Mouse (Mus musculus) layer of hippocampus, adult 9-10 months (tissue): Measurements from ENCODE around the gene Olfr623.

Experiments used
- DNase-seq: peaks from one replicate; pipeline ENCODE4 v3.0.0; 2022; ENCODE audit warnings: low spot score

The Olfr623 gene

DNA sequence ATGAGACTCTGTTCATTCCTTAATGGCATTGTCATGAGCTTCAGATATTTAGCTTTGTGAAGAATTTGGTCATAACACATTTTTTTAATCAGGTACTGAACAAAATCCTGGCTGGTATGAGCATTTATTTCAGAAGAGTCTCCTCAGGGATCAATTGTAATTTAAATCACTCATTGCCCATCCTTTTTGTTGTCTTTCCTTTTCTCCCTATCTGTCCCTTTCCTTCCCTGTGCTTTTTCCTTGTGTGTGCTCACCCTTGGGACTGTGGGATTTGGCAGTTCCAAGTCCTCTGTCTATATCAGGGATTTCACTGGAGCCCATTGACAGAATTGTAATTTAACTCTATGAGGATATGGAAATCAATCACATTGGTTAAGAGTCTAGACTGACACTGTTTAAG, at the start of gene Olfr623:
Gene Olfr623 (minus strand): TSS at position 101 of the 400 bp plus-strand sequence.
- no peak for DNase-seq

DNA sequence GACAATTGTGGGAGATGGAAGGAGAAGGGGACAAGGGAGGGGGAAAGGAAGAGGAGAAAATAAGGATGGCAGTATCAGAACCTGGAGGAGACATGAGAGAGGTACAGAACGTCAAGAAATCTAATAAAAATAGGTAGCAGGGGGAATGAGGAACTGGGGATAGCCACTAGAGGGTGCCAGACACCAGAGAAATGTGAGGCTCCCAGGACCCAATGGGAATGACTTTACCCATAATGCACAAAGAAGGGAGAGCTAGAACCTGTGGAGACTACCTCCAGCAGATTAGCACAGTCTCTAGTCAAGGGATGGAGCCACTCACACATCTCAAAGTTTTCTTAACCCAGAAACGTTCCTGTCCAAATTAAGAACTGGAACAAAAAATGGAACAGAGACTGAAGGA, 48.5 kb upstream of the Olfr623 start:
- DNase-seq = no peak

DNA sequence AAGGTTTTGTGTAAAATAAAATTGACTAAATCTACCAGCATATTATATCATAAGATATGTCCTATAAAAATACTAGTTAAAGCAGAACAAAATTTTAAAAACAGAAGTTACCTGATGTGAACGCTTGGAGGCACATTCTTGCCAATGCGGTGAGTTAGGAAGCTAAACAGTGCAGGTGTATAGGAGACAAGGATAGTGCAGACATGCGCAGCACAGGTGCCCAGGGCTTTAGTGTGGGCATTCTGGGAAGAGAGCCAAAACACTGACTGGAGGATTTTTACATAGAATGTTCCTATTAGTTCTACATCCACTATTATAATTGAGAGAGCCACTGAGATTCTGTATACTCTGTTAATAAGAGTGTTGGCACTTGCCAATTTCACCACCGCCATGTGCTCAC, 36.0 kb upstream of the Olfr623 start:
- DNase-seq = no peak

DNA sequence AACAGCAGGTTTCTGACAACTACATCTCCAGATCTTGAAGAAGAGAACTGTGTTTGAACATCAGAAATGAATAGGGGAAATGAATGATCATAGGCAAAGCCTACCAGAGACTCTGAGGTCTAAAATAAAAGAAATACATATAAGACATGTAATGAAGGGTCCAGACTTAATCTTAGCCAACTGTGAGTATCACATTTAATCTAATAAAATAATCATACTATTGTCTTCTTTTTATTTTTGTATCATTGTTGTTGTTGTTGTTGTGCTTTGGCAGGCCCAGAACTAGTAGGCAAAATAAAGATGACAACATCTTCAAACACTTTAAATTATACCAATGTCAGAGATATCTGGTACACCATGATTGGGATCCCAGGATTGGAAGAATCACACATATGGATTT, 18.9 kb upstream of the Olfr623 start, which contains the start of gene Olfr625-ps1:
Gene Olfr625-ps1 (plus strand): TSS at position 301 of the 400 bp plus-strand sequence.
- DNase-seq = no peak

DNA sequence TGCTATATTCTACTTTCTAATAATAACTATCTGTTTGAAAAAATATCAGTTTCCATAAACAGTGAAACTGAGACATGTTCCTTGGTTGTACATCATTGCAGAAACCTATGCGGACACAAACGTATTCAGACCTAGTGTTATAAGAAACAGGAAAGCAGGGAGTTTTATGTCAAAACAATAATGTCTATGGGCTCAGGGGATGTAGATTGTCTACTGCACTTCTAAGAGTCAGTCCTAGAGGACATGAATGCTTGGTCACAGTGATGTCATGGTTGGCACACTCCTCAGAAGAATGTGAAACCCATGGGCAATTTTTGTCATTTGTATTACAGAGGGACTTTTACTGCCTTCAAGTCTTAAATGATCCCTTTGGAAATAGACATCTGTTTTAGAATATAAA, 7.6 kb upstream of the Olfr623 start, which contains the start of gene Olfr624:
Gene Olfr624 (minus strand): TSS at position 101 of the 400 bp plus-strand sequence.
- no peak for DNase-seq

DNA sequence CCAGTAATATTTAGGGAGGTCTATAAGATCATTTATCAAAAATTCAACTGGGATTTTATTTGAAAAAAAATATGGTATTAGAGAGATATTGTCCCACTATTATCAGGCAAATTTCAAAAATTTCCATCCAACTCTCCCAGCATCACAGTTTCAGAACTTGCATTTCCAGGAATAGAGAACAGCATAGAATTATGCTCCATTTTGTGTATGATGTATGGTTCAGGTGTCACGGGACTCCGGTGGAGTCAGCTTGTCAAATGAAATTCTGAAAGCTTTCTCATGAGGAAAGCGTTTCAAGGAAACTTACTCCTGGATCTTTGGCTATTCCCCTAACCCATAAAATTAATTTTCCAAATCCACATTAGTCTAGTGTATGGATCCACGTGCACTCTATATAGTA, 19.4 kb downstream of the Olfr623 start:
- no peak for DNase-seq

DNA sequence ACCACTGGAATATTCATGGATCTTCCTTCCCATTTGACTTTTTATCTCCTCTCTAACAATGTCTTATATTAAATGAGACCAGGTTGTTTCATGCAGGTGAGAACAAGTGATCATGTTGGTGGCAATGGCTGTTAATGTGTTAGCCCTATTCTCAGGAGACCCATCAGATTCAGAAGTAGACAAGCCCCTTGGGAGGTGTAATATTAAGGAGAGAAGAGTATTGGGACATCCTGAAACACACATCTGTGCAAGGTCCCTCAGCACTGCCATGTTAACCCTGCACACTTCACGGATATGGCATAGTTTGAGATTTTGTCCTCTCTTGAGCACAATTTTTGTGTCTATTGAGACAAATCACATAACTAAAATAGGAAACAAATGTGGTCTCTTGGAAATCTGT, 20.9 kb downstream of the Olfr623 start, which contains the start of gene Olfr622:
Gene Olfr622 (minus strand): TSS at position 101 of the 400 bp plus-strand sequence.
- no peak for DNase-seq

DNA sequence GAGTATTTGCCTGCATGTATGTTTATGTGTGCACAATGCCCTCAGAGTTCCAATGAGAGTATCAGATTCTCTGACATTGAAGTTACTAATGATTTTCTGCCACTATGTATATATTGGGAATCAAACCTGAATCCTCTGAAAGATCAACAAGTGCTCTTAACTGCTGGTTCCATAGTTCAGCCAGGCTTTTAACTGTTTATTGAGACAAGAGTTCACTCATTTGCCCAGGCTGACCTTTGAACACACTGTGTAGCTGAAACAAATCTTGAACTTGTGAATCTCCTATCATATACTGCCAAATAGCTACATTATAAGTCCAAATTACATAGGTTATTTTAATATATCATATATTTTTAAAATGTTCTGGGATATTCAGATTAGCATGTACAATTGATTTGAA, 26.7 kb downstream of the Olfr623 start:
- DNase-seq = no peak

DNA sequence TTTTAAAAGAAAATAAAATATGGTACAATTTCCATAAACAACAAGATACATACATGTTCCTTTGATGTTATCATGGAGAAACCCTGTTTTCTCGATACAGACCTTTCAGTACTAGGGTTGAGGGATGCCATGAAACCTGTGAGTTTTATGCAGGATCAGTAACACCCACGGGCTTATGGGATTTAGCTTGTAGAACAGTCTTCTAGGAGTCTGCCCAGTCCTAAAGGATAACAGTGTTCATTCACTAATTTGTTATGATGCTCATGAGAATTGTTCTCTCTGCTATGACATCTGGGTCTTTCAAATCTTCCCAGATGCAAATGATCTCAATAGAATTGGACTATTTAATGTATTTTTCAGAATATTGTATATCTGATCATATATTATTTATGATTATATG, 51.1 kb downstream of the Olfr623 start, which contains the start of gene Olfr620:
Gene Olfr620 (minus strand): TSS at position 101 of the 400 bp plus-strand sequence.
- DNase-seq = no peak
